Mouse (Mus musculus) kidney, adult 11 months (tissue): ENCODE measurements around the gene Bptf.
"Not testable (repeated sequence)": the region's sequence is repeated elsewhere in the genome, so short reads cannot be mapped to it uniquely, and the experiment has no call there.

Experiments
- DNase-seq: peaks from one replicate; pipeline ENCODE4 v3.0.0; 2022

The Bptf gene

DNA sequence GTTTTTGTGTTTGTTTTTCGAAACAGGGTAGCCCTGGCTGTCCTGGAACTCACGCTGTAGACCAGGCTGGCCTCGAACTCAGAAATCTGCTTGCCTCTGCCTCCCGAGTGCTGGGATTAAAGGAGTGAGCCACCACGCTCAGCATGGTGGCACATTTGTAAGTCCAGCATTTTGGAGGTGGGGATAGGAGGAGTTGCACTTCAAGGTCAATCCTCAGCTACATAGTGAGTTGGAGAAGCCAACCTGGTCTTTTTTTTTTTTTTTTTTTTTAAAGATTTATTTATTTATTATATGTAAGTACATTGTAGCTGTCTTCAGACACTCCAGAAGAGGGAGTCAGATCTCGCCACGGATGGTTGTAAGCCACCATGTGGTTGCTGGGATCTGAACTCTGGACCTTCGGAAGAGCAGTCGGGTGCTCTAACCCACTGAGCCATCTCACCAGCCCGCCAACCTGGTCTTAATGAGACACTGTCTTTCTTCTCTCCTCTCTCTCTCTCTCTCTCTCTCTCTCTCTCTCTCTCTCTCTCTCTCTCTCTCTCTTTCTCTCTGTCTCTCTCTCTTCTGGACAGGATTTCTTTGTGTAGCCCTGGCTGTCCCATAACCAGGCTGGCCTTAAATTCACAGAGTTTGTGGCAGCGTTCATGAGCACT lies 116.3 kb downstream of the Bptf start:
- not testable (repeated sequence) for DNase-seq

DNA sequence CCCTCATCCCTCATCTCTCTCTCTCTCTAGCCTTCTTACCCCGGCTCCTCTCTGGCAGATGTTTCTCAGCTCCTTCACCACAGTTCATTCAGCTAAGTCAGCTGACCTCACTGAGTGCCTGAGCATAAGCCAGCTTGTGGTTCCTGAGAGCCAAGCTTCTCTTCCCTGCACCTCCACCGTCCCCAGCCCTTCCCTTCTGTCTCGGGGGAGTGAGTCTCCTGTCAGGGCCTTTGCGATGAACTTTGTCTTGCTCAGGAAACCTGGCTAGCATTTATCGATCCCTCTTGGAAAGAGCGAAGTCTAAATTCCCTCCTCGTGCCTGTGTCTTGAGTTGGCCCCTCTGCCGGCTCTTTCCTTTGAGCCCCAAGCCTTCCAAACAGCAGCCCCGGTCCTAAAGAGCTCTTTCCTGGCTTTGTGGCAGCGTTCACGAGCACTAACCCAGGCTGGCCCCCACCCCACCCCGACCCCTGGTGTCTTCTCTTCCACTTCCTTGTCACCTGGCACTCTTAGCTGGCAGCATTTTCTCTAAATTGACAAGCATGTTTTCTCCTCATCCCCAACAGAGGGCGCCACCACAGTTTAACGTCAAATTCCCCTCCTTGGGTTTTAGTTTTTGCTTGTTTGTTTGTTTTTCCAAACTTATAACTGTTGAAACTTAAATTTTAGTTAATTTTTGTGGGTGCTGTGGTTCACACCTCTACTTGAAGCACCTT lies 117.2 kb downstream of the Bptf start:
- DNase-seq, result no peak

DNA sequence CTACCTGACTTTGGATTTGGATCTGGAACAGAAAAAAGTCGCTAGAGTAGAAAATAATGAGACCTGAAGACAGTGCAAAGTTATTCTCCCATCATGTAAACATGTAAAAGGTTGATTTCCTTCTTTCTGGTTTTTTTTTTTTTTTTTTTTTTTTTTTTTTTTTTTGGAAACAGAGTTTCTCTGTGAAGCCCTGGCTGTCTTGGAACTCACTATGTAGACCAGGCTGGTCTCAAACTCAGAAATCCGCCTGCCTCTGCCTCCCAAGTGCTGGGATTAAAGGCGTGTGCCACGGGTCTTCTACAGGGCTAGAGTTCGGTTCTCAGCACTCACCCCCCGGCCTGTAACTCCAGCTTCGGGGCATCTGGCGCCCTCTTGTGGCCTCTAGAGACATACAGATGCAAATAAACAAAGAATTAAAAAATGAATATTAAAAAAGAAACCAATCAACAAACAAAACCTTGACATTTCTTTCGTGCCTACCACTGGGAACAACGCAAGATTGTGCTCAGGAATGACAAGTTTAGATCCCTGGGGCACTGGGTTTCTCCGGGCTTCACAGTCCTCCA lies 117.8 kb downstream of the Bptf start:
- no peak for DNase-seq

DNA sequence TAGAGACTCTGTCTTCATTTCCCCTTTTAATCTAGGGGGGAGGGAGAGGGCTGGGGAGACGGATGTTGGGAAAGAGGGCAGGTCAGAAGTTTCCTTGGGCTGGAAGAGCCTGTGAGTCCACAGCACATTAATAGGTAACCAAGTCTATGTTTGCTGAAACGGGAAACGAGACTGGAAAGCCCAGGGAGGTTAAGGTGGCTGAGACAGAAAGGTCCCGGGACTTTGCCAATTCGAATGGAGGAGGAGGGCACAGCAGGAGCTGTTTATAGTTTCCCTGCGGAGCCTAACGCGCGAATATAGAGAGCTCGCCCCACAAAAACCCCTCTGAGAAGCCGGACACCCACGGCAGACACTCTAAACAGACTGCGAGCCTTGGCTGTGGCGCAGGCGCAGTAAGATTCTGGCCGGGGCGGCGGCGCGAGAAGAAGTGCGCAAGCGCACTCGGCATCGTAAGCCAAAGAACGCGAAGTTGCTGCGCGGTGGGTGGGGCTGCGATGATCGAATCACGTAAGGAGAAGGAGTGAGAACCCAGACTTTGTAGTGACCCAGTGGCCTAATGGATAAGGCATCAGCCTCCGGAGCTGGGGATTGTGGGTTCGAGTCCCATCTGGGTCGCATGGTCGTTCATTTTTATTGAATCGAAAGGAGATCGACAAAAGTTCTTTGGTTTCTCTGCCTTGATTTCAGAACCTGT lies 119.5 kb downstream of the Bptf start:
- peak; percentile 98 for DNase-seq

DNA sequence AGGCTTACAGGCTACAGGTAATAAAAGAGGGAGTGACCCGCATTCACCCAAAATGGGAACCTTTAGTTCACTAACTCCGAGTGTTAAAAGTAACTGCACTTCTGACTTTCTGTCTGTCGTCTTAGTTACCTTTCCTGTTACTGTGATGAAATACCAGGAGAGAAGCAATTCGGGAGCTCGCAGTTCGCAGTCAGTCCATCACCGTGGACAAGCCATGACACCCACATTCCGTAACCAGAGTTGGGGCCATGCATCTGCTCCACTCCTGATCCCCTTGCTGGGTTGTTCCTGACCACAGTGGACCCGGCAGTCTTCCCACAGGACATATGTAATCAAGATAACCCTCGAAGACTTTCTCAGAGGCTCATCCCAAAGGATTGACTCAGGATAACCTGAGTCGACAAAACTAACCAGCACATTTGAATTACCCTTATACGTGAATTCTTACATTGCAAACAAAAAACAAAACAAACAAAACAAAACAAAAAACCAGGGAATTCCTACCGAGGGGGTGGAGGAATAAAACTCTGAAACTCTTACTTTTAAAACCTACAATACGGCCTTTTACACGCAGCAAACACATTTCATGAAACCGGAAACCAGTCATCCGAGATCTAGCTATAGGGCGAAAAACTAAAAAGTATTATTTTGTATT lies 120.1 kb downstream of the Bptf start:
- DNase-seq, result no peak

DNA sequence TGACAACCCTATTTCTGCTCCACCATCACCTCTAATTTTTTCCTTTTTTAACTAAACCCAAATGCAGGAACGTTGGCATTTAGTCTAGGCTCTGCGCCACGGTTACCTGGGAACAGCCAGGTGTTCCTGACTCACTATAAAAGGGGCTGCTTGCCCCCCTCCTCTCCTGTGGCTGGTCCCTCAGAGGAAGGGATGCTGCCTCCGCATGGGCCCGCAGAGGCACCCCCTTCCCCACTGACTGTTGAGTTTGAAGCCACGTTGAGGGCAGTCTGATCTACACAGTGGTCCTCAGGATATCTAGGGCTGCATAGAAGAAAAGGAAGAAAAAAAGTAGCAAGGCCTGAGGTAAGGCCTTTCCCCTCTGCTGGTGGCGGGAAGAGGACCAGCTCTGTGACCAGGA lies 120.8 kb downstream of the Bptf start:
- no peak for DNase-seq

DNA sequence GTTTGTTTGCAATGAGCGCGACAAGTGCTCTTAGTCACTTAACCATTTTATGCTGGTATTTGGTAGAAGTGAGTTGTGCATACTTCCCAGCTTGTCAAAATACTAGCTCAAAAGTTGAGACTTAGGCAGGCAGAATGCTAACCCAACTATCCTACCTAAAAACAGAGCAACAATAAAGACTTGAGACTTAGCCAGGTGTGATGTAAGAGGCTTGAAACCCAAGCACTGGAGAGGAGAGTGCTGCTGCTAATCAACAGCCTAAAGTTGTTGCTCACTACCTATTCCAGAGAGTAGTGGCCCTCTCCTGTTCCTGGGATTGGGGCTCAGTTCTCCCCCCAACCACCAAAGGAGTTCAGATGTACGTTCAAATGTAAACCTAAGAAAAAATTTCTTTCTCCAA lies 121.5 kb downstream of the Bptf start:
- DNase-seq, result no peak

DNA sequence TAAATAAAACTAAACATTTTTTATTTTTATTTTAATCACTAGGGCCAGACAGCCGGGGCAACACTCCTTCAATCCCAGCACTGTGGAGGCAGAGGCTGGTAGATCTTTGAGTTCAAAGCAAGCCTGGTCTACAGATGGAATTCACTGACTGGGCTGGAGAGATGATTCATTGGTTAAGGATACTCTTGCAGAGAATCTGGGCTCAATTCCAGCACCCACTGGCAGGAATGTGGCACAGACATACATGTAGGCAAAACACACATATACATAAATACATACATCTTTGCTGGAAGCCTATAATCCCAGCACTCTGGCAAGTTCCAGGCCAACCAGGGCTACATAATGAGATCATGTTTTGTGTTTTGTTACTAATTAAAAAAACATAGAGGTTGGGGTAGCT lies 126.4 kb downstream of the Bptf start:
- no peak for DNase-seq

DNA sequence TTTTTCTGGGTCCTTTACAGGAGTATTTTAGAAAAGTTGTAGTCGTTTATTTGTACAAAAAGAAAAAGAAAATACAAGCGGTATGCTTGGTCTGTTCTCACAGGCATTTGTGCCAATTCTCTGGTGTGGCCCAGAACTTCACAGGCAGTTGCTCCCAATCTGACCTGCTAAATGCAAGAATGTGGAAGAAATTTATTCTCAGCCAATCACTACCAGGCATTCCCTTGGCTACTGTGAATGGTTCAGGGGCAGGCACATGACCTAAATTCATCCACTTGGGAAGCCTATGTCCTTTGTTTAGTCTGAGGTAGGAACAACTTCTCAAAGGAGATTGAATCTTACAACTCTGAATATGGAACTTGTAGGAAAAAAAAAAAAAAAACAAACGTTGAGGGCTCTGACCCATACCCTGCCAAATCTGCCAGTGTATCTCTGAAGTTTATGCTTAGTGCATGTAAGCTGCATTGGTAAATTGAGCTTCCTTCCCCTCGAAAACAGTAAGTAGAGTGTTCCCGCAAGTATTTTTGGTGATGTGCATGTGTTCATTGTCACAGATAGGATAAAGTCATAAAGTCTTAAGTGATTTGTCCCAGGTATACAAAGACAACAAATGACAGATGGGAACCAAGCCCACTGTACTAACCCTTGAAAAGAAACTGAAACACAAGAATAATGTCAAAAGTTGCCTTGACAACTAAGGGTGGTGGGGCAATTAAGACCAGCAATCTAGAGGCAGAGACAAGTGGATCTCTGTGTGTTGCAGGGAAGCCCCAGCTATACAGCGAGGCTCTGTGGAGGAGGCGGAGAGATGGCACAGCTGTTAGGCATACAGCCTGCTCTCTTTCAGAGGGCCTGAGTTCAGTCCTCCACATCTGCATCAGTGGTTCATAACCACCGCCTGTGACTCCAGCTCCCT lies 129.9 kb downstream of the Bptf start:
- peak; percentile 64 for DNase-seq

DNA sequence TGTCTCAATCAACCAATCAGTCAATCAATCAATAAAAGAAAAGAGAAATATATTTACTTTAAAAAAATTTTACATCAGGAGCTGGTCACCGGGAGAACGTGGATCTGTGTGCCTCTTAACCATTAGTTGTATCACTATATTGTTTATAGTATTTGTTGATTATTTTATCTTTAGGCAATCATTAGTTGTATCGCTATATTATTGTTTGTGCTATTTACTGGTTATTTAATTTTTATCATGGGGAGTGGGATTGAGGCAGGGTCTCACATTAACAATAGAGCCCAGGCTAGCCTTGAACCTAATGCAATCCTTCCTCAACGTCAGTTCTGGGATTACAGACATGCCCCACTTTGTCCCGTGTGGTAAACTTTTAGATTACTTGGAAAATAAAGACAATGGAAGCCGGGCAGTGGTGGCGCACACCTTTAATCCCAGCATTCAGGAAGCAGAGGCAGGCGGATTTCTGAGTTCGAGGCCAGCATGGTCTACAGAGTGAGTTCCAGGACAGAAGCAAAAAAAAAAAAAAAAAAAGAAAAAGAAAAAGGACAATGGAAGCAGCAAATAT lies 131.9 kb downstream of the Bptf start:
- DNase-seq, result no peak

DNA sequence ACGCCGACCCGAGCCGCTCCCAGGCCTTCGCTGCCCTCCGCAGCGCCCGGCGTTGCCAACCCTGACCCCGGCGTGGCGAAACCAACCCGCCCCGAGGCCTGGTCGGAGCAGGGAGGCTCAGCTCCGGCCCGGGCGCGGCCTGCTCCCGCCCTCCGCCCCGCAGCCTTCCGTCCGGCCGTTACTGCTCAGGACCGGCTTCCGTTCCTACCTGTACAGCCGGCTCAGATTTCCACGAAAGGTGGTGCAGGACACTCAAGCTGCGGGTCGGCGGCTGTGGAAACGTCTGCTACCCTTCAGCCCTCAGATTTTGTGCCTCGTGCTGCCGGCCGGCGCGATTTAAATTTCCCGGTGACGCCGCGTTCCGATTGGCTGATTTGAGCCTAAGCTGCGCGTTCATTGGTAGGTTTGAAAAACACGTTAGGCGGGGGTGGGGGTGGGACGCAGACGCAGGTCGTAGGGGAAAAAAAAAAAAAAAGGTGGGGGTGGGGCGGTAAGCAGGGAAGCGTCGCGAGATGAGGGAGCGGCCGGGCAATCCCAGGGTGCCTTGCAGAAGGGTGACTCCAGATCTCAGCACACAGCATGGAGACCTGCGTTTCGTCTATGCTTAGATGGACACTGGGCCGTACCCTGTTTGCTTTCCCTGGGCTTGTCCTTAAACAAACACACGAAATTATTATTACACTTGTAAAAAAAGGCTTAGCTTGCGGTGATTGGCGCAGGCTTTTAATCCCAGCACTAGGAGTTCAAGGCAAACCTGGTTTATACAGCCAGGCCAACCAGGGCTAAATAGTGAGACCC lies 132.6 kb downstream of the Bptf start, which contains the start of gene Kpna2:
Gene Kpna2 (minus strand): TSS at position 391 of the 798 bp plus-strand sequence.
- peak; percentile 92 for DNase-seq

DNA sequence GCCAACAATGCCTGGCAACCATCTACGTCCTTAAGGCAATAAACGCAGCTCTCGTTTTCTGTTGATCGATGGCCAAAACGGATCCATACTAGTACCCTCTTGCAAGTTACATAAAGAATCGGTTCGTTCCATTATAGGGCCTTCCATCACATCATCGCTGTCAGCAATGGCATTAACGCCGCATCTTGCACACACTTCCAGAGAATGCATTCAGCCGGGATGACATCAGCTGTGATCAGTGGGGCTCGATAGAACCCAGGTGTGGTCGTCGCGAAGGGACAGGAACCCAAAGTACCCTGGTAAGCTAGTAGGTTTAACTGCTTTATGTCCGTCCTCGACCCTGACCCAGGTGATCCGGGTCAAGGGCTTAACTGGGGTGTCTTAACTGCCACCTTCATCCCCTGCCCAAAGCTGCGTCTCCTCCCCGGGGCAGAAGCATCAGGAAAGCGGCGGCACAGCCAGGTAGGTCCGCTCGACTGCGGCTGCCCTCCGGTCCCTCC lies 133.2 kb downstream of the Bptf start:
- no peak for DNase-seq

DNA sequence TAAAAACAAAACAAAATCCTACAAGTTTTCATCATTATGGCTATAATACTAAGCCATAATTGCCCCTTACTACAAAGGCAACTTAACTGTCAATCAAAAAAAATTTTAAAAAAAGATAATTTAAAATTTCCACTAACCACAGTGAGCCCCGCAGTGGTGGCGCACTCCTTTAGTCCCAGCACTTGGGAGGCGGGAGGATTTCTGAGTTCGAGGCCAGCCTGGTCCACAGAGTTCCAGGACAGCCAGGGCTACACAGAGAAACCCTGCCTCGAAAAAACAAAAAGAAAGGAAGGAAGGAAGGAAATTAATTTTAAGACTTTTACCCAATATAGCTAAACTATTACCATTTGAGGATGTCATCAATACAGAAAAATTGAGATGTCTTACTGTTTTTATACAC lies 134.0 kb downstream of the Bptf start:
- DNase-seq, result no peak

DNA sequence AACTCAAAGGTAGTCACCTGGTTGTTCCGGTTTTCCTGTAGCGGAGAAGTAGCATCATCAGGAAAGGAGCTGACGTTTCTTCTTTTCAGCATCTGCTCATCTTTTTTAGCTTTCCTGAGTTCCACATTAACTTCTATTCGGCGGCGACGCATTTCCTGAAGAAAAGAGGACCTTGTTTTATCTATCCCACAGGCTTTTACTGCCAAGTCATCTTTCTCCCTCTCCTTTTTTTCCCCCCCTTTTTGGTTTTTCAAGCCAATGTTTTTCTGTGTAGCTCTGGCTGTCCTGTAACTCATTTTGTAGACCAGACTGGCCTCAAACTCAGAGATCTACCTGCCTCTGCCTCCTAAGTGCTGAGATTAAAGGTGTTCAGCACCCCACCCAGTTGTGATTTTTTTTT lies 135.4 kb downstream of the Bptf start:
- not testable (repeated sequence) for DNase-seq

DNA sequence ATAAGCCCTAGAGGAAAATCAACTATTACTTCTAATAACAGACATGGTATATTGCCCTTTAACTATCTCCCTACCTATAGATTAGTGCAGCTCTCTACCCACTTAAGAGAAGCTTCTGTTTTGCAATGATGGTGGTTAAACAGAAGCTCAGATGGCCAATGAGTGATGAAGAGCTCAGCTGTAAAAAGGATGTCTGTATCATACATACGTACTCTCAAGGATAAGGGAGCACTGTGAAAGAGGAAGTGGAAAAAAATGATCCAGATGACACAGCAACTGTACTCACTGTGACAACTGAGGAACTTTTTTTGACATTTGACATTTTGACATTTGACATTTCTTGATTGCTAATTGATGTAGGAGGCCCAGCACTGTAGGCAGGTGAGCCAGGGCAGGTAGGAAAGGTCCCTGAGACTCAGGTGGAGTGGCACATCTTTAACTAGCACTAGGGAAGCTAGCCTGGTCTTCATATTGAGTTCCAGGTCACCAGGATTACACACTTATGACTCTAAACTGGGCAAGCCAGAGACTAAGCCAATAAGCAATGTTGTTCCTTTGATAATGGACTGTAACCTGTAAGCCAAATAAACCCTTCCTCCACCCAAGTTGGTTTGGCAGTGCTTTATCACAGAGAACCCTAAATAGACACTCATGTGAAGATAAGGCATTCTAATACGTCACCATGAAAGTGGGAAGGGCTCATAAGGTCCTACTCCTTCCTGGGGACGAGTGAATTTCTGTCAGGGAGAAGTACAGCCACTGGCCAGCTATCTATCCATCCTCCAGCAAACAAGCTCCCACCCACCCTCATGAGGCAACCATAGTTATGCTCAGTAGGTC lies 137.5 kb downstream of the Bptf start:
- no peak for DNase-seq

DNA sequence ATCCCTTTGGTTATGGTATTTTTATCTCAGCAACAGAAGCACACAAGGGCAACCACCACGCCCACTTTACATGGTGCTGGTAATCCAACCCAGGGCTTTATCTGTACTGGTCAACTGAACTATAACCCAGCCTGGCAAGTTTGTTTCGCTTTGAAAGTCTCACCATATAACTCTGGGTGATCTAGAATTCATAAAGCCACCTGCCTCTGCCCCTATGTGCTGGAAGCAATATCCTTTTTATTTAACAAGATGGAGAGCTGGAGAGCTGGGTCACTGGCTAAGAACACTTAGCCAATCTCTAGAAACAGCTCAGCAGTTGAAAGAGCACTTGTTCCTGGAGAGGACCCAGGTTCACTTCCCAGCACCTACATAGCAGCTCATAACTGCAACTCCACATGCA lies 144.5 kb downstream of the Bptf start:
- no peak for DNase-seq

DNA sequence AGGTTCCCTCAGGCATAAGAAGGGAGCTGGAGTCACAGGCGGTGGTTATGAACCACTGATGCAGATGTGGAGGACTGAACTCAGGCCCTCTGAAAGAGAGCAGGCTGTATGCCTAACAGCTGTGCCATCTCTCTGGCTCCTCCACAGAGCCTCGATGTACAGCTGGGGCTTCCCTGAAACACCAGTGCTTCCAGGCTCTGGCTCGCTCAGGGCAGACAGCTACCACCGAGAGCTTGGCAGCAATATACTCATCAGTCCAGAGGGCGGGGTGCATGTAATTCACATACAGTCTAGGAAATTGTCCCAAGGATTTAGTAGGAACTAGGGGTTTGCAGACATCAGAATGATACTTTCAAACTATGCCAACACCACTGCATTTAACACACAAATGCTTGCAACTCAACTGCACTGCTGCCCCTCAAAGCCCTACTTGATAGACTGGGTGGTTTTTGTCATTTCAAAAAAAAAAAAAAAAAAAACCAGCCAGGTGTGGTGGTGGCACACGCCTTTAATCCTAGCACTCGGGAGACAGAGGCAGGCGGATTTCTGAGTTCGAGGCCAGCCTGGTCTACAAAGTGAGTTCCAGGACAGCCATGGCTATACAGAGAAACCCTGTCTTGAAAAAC lies 145.8 kb downstream of the Bptf start:
- DNase-seq, result not testable (repeated sequence)
